Mouse (Mus musculus) ES-Bruce4 (cell line): ENCODE results near the gene Bcl10.
"Not testable (repeated sequence)": the region's sequence is repeated elsewhere in the genome, so short reads cannot be mapped to it uniquely, and the experiment has no call there.

Experiments used
- CTCF ChIP-seq: IDR thresholded peaks from one replicate; pipeline ENCODE4 v1.8.1; 2011; ENCODE audit warnings: low read depth, low read length
- POLR2A ChIP-seq: IDR thresholded peaks from one replicate; pipeline ENCODE4 v1.8.1; 2011; ENCODE audit warnings: low read length; ENCODE audit not compliant: insufficient read depth

- not testable (repeated sequence) for TF ChIP-seq CTCF, POLR2A
Measured at GRCm38 (mm10) chr3:145878867-145879266, 43.7 kb upstream of the Bcl10 start.
